Mouse (Mus musculus): ENCODE results near the gene Ttll6.

Gene Ttll6

DNA sequence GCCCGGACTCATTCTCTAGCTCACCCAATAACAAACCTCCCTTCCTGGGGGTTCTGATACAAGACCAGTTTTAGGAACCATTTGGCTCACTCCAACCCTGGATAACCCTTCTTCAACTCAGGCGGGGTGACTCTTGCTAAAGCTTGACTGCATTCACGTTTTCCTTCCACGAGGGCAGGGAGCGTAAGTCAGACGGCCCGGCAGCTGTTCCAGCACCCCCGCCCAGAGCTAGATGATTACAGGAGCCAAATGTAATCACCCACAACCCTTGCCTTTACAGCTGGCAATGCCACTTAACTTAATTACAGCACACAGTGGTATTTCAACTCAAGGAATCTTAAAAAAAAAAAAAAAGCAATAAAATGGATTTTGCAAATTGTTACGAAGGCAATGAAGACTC lies 34.5 kb downstream of the Ttll6 start:
- in situ Hi-C loops (cut with MboI, MseI): loop anchor here (25.0 kb wide), 1 partner anchor 1219 kb away; no protein-coding TSS in a partner anchor

DNA sequence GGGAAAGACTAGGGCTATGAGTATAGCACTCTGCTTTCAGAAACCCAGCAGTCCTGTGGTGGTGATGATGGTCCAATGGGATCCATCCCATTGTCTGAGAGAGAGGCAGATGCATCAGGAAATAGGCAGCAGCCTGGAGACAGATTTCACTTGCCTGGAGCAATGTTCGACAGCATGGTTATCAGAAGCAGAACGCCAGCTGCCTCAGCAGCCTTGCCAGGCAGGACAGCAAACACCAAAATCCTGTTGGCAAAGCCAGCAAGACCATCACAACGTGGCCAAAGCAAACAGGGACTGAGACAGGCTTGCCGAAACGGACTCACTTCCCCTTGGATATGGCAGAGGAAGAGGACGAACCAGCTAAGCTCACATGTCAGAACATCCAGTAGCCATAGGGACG lies 35.4 kb downstream of the Ttll6 start:
- in situ Hi-C loops (cut with MboI, MseI): loop anchor here (25.0 kb wide), 1 partner anchor 1218 kb away; no protein-coding TSS in a partner anchor

DNA sequence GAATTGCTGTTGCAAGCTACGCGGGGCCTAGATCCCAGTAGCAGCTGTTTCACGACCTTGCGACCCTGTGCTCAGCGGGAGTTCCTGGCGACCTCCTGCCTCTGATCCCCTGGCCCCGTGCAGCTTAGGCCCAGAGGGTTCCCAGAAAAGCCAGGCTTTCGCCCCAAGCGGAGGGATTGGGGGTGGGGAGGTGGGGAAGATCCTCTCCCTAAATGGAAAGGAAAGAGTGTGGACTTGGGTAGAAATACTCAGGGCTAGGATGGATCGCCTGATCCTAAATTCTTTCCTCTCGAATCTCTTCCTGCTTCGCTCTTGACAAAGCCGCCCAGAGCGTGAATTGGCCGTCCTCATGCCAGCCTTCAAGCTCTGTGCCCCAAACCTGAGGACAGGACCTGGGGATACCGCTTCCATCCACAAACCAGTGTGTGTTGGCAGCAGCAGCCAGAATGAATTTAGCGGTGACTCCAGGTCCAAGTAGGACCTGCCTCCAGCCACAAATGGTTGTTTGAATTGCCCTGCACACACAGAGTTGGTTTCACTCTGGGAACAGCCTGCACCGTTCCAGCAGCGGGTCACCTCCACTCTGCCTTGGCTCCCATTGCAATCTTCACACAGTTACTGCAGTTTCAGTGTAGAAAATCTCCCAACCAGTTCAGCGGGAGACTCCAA lies 37.3 kb downstream of the Ttll6 start:
- in situ Hi-C loops (cut with MboI, MseI): loop anchor here (25.0 kb wide), 1 partner anchor 1216 kb away; no protein-coding TSS in a partner anchor

DNA sequence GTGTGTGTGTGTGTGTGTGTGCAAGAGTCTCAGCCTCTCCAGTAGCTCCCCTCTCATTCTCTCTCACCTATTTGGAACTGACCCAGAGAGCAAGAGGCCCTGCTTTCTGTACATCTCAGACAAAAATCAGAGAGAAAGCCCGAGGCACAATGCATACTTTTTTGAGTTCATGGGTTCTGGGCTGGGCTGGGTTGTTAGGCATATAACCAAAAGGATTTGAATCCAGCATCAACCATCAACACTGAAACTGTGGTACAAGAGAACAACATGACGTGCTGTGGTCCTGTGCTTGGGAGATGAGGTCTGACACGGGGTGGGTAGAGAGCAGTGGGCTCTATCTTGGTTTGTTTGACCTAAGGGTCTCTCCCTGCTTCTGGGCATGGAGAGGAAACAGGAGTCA lies 38.0 kb downstream of the Ttll6 start:
- in situ Hi-C loops (cut with MboI, MseI): loop anchor here (25.0 kb wide), 1 partner anchor 1216 kb away; no protein-coding TSS in a partner anchor

DNA sequence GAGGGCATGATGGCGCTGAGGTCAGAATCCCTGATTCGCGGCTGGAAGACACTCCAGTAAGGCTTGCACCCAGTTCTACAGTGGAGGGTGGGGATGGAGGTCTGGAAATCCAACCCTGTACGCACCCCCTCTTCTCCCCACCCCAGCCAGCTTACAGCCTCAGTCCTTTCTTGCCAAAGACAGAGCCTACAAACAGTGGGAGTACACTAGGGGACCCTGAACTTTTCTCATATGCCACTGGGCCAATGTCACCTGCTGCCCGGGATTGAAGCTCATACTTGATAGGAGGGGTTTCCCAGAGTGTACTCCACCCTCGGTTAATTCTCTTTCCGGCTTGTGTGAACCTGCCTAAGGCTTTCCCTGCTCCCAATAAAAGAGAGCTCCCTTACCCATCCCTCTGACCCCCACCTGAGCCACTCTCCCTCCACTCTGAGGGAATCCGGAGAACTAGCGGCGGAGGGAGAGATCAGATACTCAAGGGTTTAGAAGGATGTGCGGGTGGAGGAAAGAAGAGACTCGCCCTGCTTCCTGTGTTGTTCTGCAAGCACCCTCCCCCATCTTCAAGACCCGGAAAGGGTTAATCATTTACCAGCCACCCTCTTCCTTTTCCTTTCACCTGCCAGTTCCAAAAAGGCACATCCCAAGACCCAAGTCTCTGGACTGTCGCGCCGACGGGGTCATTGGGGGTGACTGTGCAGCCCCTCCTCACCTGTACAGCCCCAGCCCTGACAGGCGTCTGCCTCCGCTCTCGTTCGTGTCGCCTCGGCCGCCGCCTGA lies 39.1 kb downstream of the Ttll6 start:
- in situ Hi-C loops (cut with MboI, MseI): loop anchor here (25.0 kb wide), 1 partner anchor 1215 kb away; no protein-coding TSS in a partner anchor

DNA sequence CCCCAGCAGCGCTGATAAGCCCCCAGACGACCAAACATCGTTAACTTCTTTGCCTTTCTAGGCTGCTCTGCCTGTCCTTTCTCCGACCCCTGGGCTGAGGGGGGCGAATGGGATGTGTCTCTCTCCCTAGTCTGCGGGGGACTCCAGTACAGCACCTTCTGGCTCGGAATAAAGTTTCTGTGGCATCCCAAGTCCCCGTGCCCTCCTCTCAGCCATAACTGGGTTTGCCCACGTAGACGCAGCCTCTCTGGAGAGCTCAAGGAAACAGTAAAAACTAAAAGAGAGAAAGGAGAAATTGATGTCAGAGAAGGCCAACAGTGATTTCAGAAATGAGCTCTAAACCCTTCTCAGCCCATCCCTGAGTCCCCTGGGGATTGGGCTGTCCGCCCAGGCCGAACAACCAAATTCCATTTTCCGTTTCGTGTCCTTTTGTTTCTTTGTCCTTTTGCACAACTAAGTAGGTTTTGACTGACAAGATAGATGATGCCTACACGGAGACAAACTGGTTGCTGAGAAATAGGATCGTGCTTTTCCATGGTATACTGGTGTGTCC lies 39.8 kb downstream of the Ttll6 start:
- in situ Hi-C loops (cut with MboI, MseI): loop anchor here (25.0 kb wide), 1 partner anchor 1214 kb away; no protein-coding TSS in a partner anchor

DNA sequence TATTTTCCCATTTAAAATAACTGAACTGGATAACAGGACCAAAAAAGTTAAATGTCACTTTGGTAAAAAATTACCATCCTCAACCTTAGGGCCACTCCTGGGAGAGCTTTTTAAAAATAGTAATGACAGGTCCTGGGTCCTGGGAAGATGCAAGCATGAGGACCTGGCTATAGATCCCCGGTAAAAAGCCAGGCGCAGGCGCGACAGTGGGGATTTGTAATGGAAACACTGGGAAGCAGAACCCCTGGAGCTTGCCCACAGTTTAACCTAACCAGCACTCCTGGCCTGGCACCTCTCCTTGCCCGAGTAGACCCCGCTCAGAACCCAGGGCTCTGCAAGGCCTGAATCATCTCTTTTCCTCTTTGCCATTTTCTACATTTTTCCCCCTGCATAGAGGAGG lies 41.3 kb downstream of the Ttll6 start:
- in situ Hi-C loops (cut with MboI, MseI): loop anchor here (25.0 kb wide), 1 partner anchor 1212 kb away; no protein-coding TSS in a partner anchor

DNA sequence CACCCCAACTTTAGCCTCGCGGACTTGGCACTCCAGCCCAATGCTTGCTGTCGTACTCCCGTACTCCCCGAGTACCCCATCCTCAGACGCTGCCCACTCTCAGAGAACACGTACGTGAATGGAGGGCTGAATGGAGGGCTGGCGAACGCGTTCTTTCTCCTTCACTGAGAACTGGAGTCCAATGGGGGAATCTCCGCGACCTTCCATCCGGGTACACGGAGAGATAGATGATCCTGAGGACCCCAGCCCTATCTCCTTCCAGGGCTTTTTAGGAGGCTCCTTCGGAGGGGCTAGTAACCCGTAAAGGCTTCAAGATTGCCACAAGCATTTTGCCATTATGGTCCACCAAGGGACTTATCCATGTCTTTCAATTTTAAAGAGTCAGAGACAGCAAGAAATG lies 41.9 kb downstream of the Ttll6 start:
- in situ Hi-C loops (cut with MboI, MseI): no loop called here

DNA sequence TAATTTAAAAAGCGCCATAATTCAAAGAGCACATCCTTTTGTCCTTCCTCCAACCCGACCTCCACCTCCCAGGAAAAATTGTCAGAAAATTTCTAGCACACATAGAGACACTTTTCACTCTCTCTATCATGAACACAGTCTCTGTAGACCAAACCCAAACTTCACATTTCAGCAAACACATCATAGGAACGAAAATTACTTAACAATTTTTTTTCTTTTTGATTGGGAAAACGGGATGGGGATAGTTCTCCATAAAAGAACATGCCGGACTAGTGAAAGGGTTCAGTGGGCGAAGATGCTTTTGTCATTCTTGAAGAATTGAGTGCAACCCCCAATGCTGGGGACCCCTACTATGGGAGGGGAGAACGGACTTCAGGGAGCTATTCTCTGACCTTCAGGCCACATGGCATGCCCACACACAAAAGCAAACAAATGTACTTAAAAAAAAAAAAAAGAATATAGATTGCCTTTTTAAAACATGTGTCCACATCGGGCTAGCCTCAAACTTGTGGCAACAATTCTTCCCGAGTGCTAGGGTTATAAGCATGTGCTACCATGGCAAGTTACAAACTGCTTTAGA lies 42.5 kb downstream of the Ttll6 start:
- in situ Hi-C loops (cut with MboI, MseI): no loop called here

DNA sequence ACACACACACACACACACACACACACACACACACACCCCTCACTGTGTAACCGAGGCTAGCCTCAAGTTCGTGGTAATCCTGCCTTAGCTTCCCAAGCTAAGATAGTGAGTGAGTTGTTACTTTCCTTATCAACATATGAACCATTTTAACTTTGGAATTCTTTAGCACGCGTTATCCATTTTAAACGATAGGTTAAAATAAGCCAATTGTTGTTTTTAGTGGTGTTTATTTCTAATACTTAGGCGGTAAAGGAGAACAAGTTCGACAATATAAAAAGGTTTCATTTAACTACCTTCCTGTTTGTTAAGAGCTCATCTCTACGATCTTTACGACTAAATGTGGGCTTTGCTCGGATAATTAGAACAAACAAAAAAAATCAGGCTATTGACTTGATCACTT lies 43.3 kb downstream of the Ttll6 start:
- in situ Hi-C loops (cut with MboI, MseI): no loop called here

DNA sequence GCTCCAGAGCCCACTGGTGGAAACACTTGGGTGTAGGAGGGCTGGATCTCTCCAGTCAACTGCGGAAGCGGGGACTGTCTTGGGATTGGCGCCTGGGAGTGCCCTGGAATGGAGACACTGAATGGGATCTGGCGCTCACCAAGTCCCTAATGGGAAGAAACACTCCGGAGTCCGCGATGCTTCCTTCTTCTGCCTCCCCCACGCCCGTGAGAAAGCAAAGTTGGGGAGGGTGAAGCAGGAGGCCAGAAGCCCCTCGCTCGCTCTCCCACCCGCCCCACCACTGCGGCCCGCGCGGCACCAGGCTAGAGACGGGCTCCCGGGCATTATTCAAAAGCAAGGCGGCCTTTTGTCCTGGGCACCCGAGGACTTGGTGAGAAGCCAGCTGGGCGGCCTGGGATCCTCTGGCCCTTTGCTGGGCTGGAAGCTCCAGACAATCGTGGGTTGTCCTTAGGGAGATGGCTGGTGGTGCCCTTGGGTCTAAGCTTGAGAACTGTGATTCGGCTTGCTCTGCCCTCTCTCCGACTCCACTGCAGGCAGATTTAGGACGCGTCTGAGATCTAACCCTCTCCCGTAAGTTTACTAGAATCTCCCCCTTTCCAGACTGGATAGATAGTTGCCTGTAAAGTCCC lies 44.1 kb downstream of the Ttll6 start:
- in situ Hi-C loops (cut with MboI, MseI): no loop called here

DNA sequence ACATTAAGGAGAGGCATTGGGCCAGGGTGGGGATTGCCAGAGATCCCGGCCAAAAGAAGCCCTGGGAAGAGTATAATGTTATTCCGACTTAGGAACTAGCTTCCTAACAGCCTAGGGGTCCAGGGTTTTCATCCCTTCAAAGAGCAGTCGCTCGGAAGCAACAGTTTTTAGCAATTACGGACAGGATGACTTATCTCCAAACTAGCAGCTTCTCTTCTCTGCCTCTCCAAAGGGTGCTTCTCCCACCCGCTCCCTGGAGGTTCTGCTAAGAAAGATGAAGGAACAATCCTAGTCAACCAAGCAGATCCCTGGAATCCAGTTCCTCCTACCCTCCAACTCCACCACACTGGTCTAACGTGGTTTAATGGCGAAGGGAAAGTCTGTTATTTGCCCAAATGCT lies 44.8 kb downstream of the Ttll6 start:
- in situ Hi-C loops (cut with MboI, MseI): no loop called here

DNA sequence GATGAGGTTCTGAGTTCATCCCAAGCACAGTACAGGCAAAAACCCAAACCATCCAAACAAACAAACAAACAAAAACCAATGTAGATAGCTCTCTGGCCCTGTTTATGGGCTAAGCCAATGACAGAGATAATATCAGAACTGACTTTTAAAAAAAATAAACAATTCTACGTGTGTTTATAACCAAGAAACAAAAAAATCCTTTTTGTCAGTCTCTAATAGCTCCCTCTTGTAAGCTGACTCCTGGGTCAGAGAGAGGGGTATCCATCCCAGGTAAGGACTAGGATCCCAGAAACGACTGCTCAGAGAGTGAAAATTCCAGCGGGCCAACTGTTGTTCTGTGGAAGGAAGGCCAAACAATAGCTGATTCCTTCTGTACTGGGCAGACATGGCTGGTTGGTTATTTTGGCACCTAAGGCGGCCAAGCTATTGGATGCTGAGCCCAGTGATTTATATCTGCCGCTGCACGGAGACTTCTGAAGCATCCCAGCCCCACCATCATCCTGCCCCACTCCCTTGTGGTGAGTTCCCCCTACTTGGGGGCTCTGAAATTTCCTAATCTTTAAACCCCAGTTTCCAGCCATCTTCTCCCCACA lies 45.4 kb downstream of the Ttll6 start:
- in situ Hi-C loops (cut with MboI, MseI): no loop called here

DNA sequence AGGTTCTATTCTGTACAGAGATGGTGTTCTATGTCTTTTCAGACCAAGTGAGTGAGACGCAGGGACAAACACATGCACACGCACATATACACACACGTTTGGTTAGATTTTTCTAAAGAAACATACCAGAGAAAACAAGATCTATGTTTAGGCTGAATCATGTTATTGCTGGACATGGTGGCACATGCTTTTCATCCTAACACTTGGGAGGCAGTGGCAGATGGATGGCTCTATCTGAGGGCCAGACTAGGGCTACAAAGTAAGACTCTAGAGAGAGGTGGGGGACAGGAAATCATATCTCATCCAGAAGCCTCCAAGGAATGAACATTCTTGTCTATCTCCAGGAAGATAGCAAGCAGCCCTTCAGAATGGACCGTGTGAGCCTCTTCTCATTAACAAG lies 47.5 kb downstream of the Ttll6 start:
- in situ Hi-C loops (cut with MboI, MseI): no loop called here

DNA sequence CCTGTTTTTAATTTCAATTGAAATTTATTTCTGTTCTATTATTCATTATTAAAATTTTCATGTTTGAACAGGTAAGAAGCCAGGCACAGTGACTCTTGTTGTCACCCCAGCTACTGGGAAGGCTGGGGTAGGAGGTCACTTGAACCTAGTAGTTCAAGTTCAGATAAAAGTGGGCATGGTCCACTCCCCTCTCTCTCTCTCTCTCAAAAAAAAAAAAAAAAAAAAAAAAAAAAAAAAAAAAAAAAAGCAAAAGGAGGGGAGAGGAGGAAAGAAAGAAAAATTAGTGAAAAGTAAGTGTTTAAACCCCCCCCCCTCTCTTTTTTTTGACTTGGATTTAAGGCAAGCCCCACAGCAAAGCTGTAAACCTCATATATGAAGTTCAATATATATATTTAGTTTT lies 50.6 kb downstream of the Ttll6 start:
- in situ Hi-C loops (cut with MboI, MseI): no loop called here

DNA sequence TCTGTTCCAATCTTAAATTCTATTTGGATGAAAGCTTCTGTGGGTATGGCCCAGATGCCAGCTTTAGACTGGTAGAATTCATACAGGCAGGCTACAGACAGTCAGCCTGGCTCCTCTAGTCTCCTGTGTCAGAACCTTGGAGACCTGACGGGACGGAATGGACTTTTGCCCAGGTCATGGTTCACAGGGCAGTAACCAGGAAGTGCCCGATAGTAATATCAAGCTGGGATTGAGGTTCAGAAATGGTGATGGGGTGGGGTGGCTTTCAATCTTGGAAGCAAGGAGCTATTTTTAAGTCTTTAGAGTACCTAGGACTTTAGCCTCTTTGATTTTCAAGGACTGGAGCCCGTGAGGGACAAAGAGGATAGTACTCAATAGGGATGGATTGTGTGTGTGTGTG lies 53.7 kb downstream of the Ttll6 start:
- in situ Hi-C loops (cut with MboI, MseI): no loop called here

DNA sequence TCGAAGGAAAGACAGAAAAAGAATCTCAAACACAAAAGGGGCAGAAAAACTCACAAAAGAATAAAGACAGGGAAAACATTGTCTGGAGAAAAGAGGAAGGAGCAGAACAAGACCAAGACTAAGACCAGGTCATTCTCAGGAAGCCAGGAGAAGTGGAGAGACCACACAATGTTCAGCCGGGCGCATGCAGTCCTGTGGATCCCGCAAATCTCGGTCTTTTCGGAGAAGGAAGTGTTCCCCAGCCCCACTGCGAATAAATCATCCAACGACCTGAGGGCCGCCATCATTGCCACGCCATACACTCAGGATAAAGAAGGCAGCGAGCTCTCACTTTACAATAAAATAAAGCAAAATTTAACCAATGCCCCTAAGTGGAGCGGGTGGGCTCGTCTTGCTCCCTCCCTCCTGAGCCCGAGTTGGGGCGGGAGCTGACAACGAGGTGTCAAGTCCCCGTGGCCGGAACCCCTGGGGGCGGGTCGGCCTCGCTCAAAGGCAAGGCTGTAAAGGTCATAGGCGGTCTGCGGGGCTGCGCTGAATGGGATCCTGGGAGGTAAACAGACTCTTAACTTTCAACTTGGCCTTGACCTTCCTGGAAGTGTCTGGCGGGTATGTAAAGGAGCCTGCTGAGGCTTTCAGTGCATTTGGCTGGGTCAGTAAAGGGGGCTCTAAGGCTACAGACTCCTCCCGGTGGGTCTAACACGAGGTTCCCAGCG lies 56.4 kb downstream of the Ttll6 start:
- in situ Hi-C loops (cut with MboI, MseI): no loop called here

DNA sequence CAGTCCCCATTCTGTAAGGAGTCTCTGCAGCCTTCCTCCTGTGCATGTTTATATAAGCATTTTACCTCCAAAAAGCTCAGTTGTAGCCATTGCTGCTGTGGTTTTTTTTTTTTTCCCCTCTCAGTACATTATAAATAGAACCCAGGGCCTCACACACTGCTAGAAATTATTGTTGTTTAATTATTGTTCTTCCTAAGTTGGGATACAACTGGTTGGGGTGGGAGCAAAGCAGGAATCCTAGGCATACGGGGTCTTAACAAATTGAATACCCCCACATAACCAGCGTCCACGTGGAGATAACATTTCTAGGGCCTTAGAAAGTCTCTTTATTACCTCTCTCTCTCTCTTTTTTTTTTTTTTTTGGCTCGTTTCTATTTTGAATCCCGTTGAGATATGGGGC lies 57.5 kb downstream of the Ttll6 start:
- in situ Hi-C loops (cut with MboI, MseI): no loop called here

DNA sequence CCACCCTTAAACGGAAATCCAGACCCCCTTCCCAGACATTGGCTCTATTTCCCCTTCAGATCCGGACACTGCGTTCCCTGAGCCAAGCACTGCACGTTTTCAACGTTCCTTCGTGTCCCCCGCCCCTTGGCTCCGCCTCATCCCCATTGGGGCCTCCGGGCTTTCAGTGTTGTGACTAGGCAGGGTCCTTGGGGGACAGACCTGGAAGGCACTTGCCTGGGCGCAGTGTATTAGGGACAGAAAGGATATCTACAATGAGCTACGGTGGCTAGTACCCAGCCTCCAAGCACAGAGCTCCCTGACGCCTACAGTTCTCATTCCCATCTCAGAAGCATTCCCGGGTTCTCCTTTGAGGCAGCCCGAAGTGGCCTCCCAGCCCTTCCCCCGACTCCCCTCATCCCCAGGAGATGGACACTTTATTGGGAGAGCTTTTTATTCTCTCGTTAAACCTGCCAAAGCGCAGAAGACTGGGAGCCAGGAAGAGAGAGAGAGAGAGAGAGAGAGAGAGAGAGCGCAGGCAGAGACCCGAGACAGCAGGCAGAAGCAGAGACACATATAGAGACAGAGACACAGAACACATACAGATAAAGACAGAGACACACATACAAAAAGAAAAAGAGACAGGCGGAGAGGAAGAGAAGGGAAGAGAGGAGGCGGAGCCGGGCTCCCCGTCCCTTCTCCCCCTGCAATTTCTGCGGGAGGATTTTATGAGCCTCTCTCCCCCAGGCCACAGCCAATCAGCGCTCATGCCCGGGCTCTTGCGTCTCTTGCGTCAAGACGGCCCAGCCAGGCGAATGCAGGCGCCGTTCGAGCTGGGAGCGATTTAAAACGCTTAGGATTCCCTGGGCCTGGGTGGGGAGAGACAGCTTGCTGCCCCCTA lies 60.2 kb downstream of the Ttll6 start, which contains the start of gene Hoxb13:
Gene Hoxb13, plus strand, starts transcription at position 796 of the 880 bp plus-strand sequence.
- in situ Hi-C loops (cut with MboI, MseI): no loop called here

DNA sequence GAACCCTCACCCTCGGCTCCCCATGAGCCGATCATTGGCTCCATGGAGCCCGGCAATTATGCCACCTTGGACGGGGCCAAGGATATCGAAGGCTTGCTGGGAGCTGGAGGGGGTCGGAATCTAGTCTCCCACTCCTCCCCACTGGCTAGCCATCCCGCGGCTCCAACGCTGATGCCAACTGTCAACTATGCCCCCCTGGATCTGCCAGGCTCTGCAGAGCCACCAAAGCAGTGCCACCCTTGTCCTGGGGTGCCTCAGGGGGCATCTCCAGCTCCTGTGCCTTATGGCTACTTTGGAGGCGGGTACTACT lies 60.8 kb downstream of the Ttll6 start:
- in situ Hi-C loops (cut with MboI, MseI): no loop called here

Measured in regulatory T cell (primary cell).